Mouse (Mus musculus): ENCODE measurements around the gene Clstn1. TPM values are rescaled to one million over a fixed set of nuclear protein-coding genes. Genes with fewer than 3 reads are reported as not detected.

Gene Clstn1
- polyA plus RNA-seq, 1 experiment: 111 TPM

DNA sequence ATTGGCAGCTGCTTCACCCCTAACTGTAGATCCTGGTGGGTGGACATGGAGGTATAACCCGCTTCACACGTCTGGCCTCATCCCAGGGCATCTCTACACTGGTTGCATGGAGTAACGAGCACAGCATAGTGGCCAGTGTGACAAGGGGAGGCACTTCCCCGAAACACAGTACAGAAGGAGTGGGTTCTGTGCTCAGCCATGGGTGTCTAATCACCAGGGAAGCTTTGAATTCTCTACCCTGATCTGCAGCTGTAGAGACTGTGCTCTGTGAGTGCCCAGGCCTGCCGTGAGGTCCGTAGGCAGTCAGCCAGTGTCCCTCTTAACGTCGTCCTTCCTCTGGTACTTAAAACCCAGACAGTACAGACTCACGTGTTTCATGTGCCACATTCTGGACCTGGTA is 54.6 kb downstream of the Clstn1 start:
- WGBS: 68% methylated on average over 9 of the region's 9 CpGs
- no peak for DNase-seq
- Histone ChIP-seq H3K4me3 (replicated peaks; ENCODE audit: extremely low read depth, low read depth, low read length) (no peak overlapping the region), H3K4me1 (ENCODE audit: control insufficient read depth, insufficient read depth, low read length) (no peaks in the 10 kb centered on the region)
- TF ChIP-seq POLR2A (IDR thresholded peaks at IDR 0.05; ENCODE audit: borderline replicate concordance, extremely low read depth, low read depth, low read length): no peak
- TF ChIP-seq CTCF (IDR thresholded peaks at IDR 0.05; ENCODE audit: insufficient read depth, low read length): no peak

DNA sequence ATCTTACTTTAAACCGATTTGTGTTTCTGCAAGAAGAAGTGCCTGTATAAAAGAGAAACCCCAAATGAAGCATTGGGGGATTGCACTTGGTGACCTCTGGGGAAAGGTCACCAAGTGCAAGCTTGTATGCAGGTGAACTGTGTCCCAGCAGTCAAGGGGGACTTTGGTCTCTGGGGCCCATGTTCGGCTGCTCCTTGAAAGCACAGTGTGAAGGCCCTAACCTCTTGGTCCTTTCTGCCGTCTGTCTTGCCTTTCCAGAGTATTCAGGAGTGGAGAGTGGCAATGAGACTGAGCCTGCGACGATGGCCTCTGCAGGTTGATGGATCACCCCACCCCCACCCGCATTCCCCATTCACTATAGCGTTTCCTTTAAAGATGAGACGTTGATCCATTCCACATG is 55.1 kb downstream of the Clstn1 start:
- Histone ChIP-seq H3K4me3 (replicated peaks; ENCODE audit: extremely low read depth, low read depth, low read length) (no peak overlapping the region), H3K4me1 (ENCODE audit: control insufficient read depth, insufficient read depth, low read length) (no peaks in the 10 kb centered on the region)
- no peak for TF ChIP-seq CTCF (IDR thresholded peaks at IDR 0.05; ENCODE audit: insufficient read depth, low read length)
- TF ChIP-seq POLR2A (IDR thresholded peaks at IDR 0.05; ENCODE audit: borderline replicate concordance, extremely low read depth, low read depth, low read length): no peak
- DNase-seq: no peak
- WGBS: 63% methylated on average over 8 of the region's 8 CpGs

DNA sequence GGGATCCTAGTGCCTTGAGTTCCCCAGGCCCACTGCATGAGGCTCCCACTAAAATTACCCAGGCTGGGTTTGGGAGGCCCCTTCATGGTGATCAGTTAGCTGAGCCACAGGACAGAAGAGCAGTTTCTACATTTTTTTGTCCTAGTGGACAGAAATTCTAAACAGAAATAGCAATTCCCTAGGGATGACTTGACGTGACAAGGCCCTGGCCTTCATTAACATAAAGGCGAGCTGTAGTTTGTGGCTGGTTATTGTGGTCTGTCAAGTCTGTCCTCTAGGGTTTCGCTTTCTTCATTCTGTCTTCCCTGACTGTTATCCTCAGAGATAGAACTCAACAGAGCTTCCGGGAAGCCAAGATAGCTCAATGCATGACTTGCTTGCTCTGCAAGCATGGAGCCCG is 55.7 kb downstream of the Clstn1 start:
- no peak for DNase-seq
- no peak overlapping the region for H3K4me3 ChIP-seq (replicated peaks; ENCODE audit: extremely low read depth, low read depth, low read length)
- TF ChIP-seq CTCF (IDR thresholded peaks at IDR 0.05; ENCODE audit: insufficient read depth, low read length) (no peak), POLR2A (IDR thresholded peaks at IDR 0.05; ENCODE audit: borderline replicate concordance, extremely low read depth, low read depth, low read length) (no peak)
- H3K4me1 ChIP-seq (ENCODE audit: control insufficient read depth, insufficient read depth, low read length): no peaks in the 10 kb centered on the region
- 82% methylated on average over 5 of the region's 5 CpGs for WGBS

DNA sequence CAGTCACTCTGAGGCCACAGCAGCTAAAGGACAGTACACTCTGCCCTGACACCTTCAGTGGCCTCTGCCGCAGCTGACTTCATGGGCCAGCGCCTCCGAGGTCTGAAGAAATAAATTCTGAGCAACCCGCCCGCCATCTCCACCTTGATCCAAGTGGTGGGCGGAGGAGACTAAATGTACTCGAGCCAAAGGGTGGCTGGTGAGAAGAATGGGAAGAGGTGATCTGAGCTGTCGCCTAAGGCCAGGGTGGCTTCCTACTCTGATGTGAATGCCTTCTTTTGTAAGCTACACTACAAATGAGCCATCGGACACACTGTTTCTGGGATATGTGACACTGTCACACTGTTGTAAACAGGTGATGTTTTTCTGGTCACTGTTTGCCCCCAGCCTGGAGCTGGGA is 59.5 kb downstream of the Clstn1 start:
- 86% methylated on average over 9 of the region's 9 CpGs for WGBS
- no peak for DNase-seq
- Histone ChIP-seq H3K4me3 (replicated peaks; ENCODE audit: extremely low read depth, low read depth, low read length) (no peak overlapping the region), H3K4me1 (ENCODE audit: control insufficient read depth, insufficient read depth, low read length) (no peaks in the 10 kb centered on the region)
- no peak for TF ChIP-seq POLR2A (IDR thresholded peaks at IDR 0.05; ENCODE audit: borderline replicate concordance, extremely low read depth, low read depth, low read length)
- TF ChIP-seq CTCF (IDR thresholded peaks at IDR 0.05; ENCODE audit: insufficient read depth, low read length): no peak

DNA sequence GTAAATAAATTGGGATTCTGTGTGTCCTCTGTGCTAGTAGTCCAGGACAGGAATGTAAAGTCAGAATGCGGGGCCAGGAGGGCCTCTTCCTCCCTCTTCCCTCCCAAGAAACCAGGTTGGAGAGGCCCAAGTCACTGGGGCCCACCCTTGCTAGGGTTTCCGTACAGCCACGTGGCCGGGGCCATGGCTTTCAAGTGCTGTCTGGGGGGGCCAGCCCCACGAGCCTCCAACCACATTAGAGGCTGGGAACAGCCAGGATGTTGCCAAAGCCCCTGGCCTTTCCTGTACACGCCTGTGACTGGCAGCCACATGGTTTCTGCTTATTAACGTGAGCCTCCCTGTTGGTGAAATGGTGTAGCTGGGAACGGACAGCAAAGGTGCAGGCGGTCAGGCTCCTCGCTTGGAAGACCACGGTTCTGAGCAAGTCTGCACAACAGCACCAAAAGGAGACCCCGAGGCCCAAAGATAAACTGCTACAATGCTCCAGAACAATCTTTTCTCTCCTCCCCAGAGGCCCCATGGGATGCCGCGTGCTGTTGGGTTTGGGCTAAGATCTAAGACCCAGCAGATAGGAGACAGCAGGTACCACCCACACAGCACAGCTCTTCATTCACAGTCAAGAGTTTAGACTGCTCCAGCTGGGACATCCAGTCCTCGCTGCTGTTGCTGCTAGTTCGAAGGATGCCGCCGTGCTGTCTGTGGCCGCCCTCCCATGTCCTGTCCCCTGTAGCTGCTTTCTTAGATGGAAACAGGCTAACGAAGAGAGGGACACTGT is 62.0 kb downstream of the Clstn1 start:
- no peak for TF ChIP-seq POLR2A (IDR thresholded peaks at IDR 0.05; ENCODE audit: borderline replicate concordance, extremely low read depth, low read depth, low read length)
- no peak for TF ChIP-seq CTCF (IDR thresholded peaks at IDR 0.05; ENCODE audit: insufficient read depth, low read length)
- WGBS: 68% methylated on average over 20 of the region's 20 CpGs

DNA sequence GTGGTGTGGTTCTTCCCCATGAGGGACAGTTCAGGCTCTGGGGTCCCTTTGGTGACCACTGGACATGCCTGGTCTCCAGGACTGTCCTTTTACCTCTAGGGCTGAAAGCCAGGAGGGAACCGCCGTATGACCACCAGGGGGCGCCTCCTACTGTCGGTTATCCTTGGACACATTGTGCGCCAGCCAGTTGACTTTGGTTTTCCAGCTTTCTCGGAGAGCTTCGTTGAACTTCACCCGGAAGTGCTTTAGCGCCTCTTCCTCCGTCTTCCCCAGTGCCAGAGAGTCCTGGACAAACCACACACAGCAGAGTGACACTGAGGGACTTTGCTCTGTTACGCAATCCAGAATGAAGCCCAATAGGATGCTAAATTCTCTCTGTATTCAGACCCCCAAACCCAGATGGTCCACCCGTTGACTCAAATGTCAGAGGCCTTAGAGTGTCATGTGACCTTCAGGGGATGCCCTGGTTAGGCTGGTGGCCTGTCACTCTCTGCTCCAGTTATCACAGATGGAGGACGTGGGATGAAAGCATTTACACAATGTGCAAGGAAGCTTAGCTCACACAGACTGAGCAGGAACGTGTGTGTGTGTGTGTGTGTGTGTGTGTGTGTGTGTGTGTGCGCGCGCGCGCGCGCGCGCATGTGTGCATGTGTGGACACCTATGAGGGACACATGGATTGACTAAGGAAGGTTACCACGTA is 64.4 kb downstream of the Clstn1 start:
- DNase-seq: peak; percentile 70
- H3K4me3 ChIP-seq (replicated peaks; ENCODE audit: extremely low read depth, low read depth, low read length): no peak overlapping the region
- no peaks in the 10 kb centered on the region for H3K4me1 ChIP-seq (ENCODE audit: control insufficient read depth, insufficient read depth, low read length)
- 63% methylated on average over 24 of the region's 24 CpGs for WGBS
- TF ChIP-seq CTCF (IDR thresholded peaks at IDR 0.05; ENCODE audit: insufficient read depth, low read length) (peak; percentile 68), POLR2A (IDR thresholded peaks at IDR 0.05; ENCODE audit: borderline replicate concordance, extremely low read depth, low read depth, low read length) (no peak)

More for the DNA sequence above, 62.0 kb downstream of the Clstn1 start:
- DNase-seq: no peak
- Histone ChIP-seq H3K4me1 (ENCODE audit: control insufficient read depth, insufficient read depth, low read length) (no peaks in the 10 kb centered on the region), H3K4me3 (replicated peaks; ENCODE audit: extremely low read depth, low read depth, low read length) (no peak overlapping the region)

DNA sequence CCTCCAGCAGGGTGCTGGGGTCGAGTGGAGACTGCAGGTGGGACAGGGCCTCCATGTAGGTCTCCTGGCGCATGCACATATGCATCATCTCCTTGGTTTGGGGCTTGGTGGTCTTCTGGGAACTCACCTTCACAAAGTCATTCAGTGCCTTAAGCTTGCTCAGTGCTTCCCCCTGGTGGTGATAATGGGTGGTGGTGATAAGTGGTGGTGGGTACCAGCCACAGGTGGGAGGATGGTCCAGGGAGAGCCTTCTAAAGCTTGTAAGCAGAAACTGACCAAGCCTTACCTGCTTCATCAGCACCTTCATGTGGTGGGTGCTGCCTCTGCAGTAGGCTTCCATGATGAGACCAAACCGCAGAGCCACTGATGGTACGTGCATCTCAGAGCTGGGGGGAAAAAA is 68.0 kb downstream of the Clstn1 start:
- Histone ChIP-seq H3K4me3 (replicated peaks; ENCODE audit: extremely low read depth, low read depth, low read length) (no peak overlapping the region), H3K4me1 (ENCODE audit: control insufficient read depth, insufficient read depth, low read length) (no peaks in the 10 kb centered on the region)
- 92% methylated on average over 4 of the region's 4 CpGs for WGBS
- TF ChIP-seq POLR2A (IDR thresholded peaks at IDR 0.05; ENCODE audit: borderline replicate concordance, extremely low read depth, low read depth, low read length): no peak
- peak; percentile 76 for TF ChIP-seq CTCF (IDR thresholded peaks at IDR 0.05; ENCODE audit: insufficient read depth, low read length)
- no peak for DNase-seq

DNA sequence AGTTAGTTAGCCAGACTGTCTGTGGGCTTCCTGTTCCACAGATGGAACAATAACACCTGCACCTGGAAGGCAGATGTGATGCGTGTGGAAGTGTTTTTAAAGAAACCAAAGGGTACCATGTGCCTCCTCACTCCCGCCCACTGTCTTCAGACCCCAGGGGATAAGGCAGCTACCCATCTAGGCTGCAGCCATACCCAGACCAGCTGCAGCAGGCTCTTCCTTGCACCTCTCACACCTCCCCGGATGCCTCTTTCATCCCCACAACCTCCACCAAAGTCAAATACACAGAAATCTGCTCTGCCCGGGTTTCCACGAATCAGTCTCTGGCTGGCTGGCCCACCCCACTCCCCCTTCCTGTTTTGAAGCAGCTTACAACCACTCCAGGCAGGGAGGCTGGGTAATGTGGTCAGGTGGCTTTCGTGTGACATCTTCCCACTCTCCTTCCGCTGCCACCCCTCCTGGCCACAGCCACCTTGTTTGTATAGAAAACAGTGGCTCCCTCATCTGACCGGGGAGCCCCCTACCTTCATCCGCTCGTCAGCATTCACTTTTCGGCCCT is 71.7 kb downstream of the Clstn1 start:
- H3K4me1 ChIP-seq (ENCODE audit: control insufficient read depth, insufficient read depth, low read length): no peaks in the 10 kb centered on the region
- H3K4me3 ChIP-seq (replicated peaks; ENCODE audit: extremely low read depth, low read depth, low read length): no peak overlapping the region
- DNase-seq: no peak
- WGBS: 61% methylated on average over 11 of the region's 11 CpGs
- no peak for TF ChIP-seq POLR2A (IDR thresholded peaks at IDR 0.05; ENCODE audit: borderline replicate concordance, extremely low read depth, low read depth, low read length)
- no peak for TF ChIP-seq CTCF (IDR thresholded peaks at IDR 0.05; ENCODE audit: insufficient read depth, low read length)

DNA sequence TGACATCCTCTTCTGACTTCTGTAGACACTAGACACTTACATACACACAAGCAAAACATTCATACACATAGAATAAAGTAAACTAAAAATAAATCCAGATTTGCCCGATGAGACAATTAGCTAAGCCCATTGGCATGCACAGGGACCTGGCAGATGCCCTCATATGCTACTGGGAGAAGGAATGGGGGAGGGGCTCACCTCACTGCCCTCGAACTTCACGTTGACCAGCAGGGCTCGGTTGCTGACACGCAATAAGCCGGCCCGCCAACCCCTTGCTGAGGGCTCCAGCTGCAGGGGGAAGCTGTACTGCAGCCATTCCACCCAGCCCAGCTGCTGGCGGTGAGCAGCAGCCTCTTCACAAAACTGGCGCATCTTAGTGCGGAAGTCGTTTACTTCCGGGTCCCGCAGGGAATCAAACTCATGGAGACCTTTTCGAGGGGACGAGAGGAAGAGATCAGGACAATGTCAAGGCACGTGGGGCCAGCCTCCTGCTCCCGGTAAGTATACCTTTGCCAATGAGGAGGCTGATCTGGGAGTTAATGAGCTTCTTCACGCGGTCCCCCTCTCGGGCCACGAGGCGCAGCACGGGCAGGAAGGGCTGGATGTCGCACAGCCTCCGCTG is 73.3 kb downstream of the Clstn1 start:
- Histone ChIP-seq H3K4me1 (ENCODE audit: control insufficient read depth, insufficient read depth, low read length) (no peaks in the 10 kb centered on the region), H3K4me3 (replicated peaks; ENCODE audit: extremely low read depth, low read depth, low read length) (no peak overlapping the region)
- DNase-seq: no peak
- TF ChIP-seq POLR2A (IDR thresholded peaks at IDR 0.05; ENCODE audit: borderline replicate concordance, extremely low read depth, low read depth, low read length) (no peak), CTCF (IDR thresholded peaks at IDR 0.05; ENCODE audit: insufficient read depth, low read length) (no peak)
- WGBS: 63% methylated on average over 25 of the region's 25 CpGs

Measured in lung, adult 2 months (tissue).